Mouse (Mus musculus): ENCODE data around the gene Gm5134.

DNA sequence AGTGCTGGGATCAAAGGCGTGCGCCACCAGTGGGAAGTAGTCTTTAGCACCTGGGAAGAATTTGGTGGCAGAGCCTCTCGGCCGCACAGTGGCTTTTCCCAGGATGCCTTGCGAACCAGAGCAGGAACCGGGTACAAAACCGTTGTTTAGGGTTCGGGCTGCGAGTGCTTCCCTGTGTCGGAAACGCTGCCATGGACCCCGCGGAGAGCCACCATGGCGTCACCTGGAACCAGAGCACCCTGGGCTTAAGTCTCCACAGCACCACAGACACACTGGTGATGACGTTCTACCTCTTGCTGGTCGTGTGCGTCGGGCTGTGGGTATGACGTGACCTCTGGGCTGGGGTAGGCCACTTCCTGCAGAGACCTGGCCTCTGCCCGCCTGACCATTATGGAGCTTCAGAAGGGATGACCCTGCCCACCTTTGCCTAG lies at the start of gene Gm5134:
- no peak for TF ChIP-seq TAL1 (conservative IDR thresholded peaks at IDR 0.05; ENCODE audit: low read depth, low read length)
- TF ChIP-seq CTCF (IDR thresholded peaks at IDR 0.05; ENCODE audit: low read depth, low read length), result no peak
- TF ChIP-seq POLR2AphosphoS5 (IDR thresholded peaks at IDR 0.05; ENCODE audit: insufficient replicate concordance, low read depth, low read length), result no peak
- TF ChIP-seq GATA1 (IDR thresholded peaks at IDR 0.05; ENCODE audit: borderline replicate concordance, low read length), result no peak
- TF ChIP-seq GATA2 (IDR thresholded peaks at IDR 0.05; ENCODE audit: borderline replicate concordance, low read depth, low read length), result no peak
